Mouse (Mus musculus) ES-E14 (cell line): Measurements from ENCODE around the gene Dnajb8. TPM values are rescaled to one million over a fixed set of nuclear protein-coding genes. Genes with fewer than 3 reads are reported as not detected.

Experiments
- DNase-seq: peaks from one replicate; pipeline ENCODE4 v3.0.0-alpha.2; 2013; ENCODE audit warnings: low read depth, low spot score
- H3K27ac ChIP-seq: 2 replicates; pipeline ENCODE4 v1.5.1; 2012; ENCODE audit warnings: low read depth, mild to moderate bottlenecking, low read length, moderate library complexity, mixed read lengths; ENCODE audit not compliant: poor library complexity, insufficient read depth, severe bottlenecking
- H3K36me3 ChIP-seq: 2 replicates; pipeline ENCODE4 v1.6.1; 2012; ENCODE audit warnings: mild to moderate bottlenecking, low read length, moderate library complexity, mixed read lengths; ENCODE audit not compliant: control insufficient read depth, poor library complexity, insufficient read depth, severe bottlenecking
- H3K4me1 ChIP-seq, 2 experiments: fragments of 150-350 bp in 1 of 2; sonication (generic) in 1 of 2; 2 replicates each; pipeline ENCODE4 v1.6.1; 2012; ENCODE audit warnings: low read length in 2 of 2, mild to moderate bottlenecking in 1 of 2, mixed read lengths in 1 of 2; ENCODE audit not compliant: control insufficient read depth in 2 of 2, insufficient read depth in 2 of 2, poor library complexity in 1 of 2
- H3K4me3 ChIP-seq, 2 experiments: fragments of 150-350 bp in 1 of 2; sonication (generic) in 1 of 2; 2 replicates each; pipeline ENCODE4 v1.5.1; 2012; ENCODE audit warnings: low read length in 2 of 2, low read depth in 1 of 2, mild to moderate bottlenecking in 1 of 2, mixed read lengths in 1 of 2; ENCODE audit not compliant: insufficient read depth in 1 of 2, poor library complexity in 1 of 2, severe bottlenecking in 1 of 2
- H3K9ac ChIP-seq: 2 replicates; pipeline ENCODE4 v1.6.1; 2012; ENCODE audit warnings: low read depth, mild to moderate bottlenecking, low read length, mixed read lengths; ENCODE audit not compliant: poor library complexity, insufficient read depth, severe bottlenecking
- H3K9me3 ChIP-seq: fragments of 150-350 bp; sonication (generic); 2 replicates; pipeline ENCODE4 v1.6.1; 2012; ENCODE audit warnings: low read depth, mild to moderate bottlenecking, low read length; ENCODE audit not compliant: control insufficient read depth, insufficient read depth
- CHD2 ChIP-seq: IDR thresholded peaks from 2 replicates; pipeline ENCODE4 v1.6.1; 2014; ENCODE audit warnings: mild to moderate bottlenecking, low read depth, low read length, inconsistent platforms
- HCFC1 ChIP-seq: IDR thresholded peaks from 2 replicates; pipeline ENCODE4 v1.6.1; 2012; ENCODE audit warnings: low read length, inconsistent platforms, borderline replicate concordance; ENCODE audit not compliant: insufficient read depth
- MAFK ChIP-seq: IDR thresholded peaks from 2 replicates; pipeline ENCODE4 v1.6.1; 2014; ENCODE audit warnings: mild to moderate bottlenecking, low read depth, low read length, inconsistent platforms; ENCODE audit not compliant: insufficient read depth
- ZC3H11A ChIP-seq: IDR thresholded peaks from 2 replicates; pipeline ENCODE4 v1.6.1; 2012; ENCODE audit warnings: low read depth, mild to moderate bottlenecking, inconsistent platforms, low read length, borderline replicate concordance
- ZNF384 ChIP-seq: IDR thresholded peaks from 2 replicates; pipeline ENCODE4 v1.6.1; 2012; ENCODE audit warnings: low read depth, low read length, inconsistent platforms
- in situ Hi-C, 2 experiments: fragments of 600-800 bp; cut with MboI; formaldehyde crosslinking; loops; one replicate each; pipeline ENCODE4 v1.15.1; 2025; ENCODE audit warnings: low sequenced_read_pairs in 2 of 2, inconsistent platforms in 1 of 2; ENCODE audit not compliant: unreplicated experiment in 2 of 2
- total RNA-seq: library from RNA; depleted of rRNA; stranded (reverse); fragments of 300-350 nt; gene quantifications from 2 replicates; pipeline ENCODE4 v1.2.3, GENCODE M21; 2012

Dnajb8 gene
- total RNA-seq, 1 experiment = not detected

GRCm38 (mm10) chr6:88236513-88236912, 14.4 kb downstream of the Dnajb8 start:
- Histone ChIP-seq H3K4me3 (peak overlapping the region in 1 of 2 experiments; percentile 33; a peak in 2 of 4 replicates), H3K4me1 (peaks cover 3 to 29% of the 10 kb centered on the region in 2 experiments), H3K27ac (no peak overlapping the region), H3K9me3 (no peaks in the 10 kb centered on the region), H3K9ac (no peak overlapping the region), H3K36me3 (no peaks in the 10 kb centered on the region)
- TF ChIP-seq CHD2 = 0 out of 2 replicates have a peak, but pooled peaks have one; percentile 42
- no peak for TF ChIP-seq HCFC1
- DNase-seq = no peak
- in situ Hi-C loops = no loop called here

GRCm38 (mm10) chr6:88242604-88243003, 20.5 kb downstream of the Dnajb8 start:
- peak; percentile 31 for DNase-seq
- Histone ChIP-seq H3K27ac (no peak overlapping the region), H3K9me3 (no peaks in the 10 kb centered on the region), H3K4me1 (peaks cover 0 to 2% of the 10 kb centered on the region in 2 experiments; a peak in 1 of 4 replicates), H3K36me3 (no peaks in the 10 kb centered on the region), H3K9ac (no peak overlapping the region), H3K4me3 (peak overlapping the region in 1 of 2 experiments; percentile 21; a peak in 1 of 4 replicates)
- in situ Hi-C loops = no loop called here
- TF ChIP-seq MAFK (no peak), HCFC1 (no peak), ZNF384 (no peak)

GRCm38 (mm10) chr6:88249231-88249630, 27.2 kb downstream of the Dnajb8 start:
- Histone ChIP-seq H3K4me3 (no peak overlapping the region), H3K27ac (no peak overlapping the region), H3K4me1 (no peaks in the 10 kb centered on the region), H3K9me3 (no peaks in the 10 kb centered on the region), H3K9ac (no peak overlapping the region), H3K36me3 (no peaks in the 10 kb centered on the region)
- TF ChIP-seq MAFK = no peak
- no peak for DNase-seq
- in situ Hi-C loops = no loop called here

- Histone ChIP-seq H3K36me3 (no peaks in the 10 kb centered on the region), H3K9me3 (no peaks in the 10 kb centered on the region), H3K4me1 (no peaks in the 10 kb centered on the region), H3K4me3 (no peak overlapping the region), H3K9ac (no peak overlapping the region), H3K27ac (no peak overlapping the region)
- DNase-seq = no peak
- in situ Hi-C loops = no loop called here
- no peak for TF ChIP-seq MAFK
- TF ChIP-seq ZNF384 = no peak
- TF ChIP-seq CHD2 = no peak
- TF ChIP-seq ZC3H11A = no peak
- TF ChIP-seq HCFC1 = no peak
These were observed 29.3 kb downstream of the Dnajb8 start for GRCm38 (mm10) chr6:88251396-88251795.

GRCm38 (mm10) chr6:88251798-88252478, 29.9 kb downstream of the Dnajb8 start:
- Histone ChIP-seq H3K36me3 (no peaks in the 10 kb centered on the region; the same call in 1 of the 2 replicates), H3K4me3 (no peak overlapping the region), H3K9me3 (no peaks in the 10 kb centered on the region), H3K27ac (no peak overlapping the region), H3K9ac (no peak overlapping the region), H3K4me1 (no peaks in the 10 kb centered on the region)
- DNase-seq = no peak
- no peak for TF ChIP-seq MAFK
- no peak for TF ChIP-seq HCFC1
- in situ Hi-C loops = no loop called here
